19 mouse cellular contexts compared by ENCODE assay signal in genomic region chr4:142441045-142441444, GRCm38 (mm10).
DNase-seq lines count a peak whose midpoint lies in the region; ATAC-seq and TF ChIP-seq lines count a peak whose summit lies in the region.
"Had no signal": no experiment of that assay in that cellular context is flagged by ENCODE, and none has a peak within 500 bp of the region (broad histone marks: within the 10 kb centered on the region; RNA-seq: fewer than 3 reads in every experiment).

No protein-coding gene starts in this region.

- H3K9ac ChIP-seq in lung, postnatal 0 days (replicated peaks; ENCODE audit: low read depth), result no peak overlapping the region
- H3K9ac ChIP-seq: embryonic facial prominence, embryonic 15.5 days; forebrain, embryonic 13.5 days; limb, embryonic 15.5 days; midbrain, embryonic 13.5 days had no signal

- intact Hi-C loops in gastrocnemius, adult 2 months (cut with DNase I), result no loop called here
- intact Hi-C loops in left cerebral cortex, postnatal 36 days (cut with DNase I), result no loop called here

- no peak overlapping the region for H3K27ac ChIP-seq in gastrocnemius, adult 2 months
- H3K27ac ChIP-seq in lung, postnatal 0 days (ENCODE audit: low read length), result no peak overlapping the region
- H3K27ac ChIP-seq: embryonic facial prominence, embryonic 15.5 days; forebrain, embryonic 13.5 days; limb, embryonic 15.5 days; macrophage; midbrain, embryonic 13.5 days had no signal

- no peaks in the 10 kb centered on the region for H3K27me3 ChIP-seq in lung, postnatal 0 days (replicated peaks; ENCODE audit: insufficient read depth, low read length)
- H3K27me3 ChIP-seq: embryonic facial prominence, embryonic 15.5 days; forebrain, embryonic 13.5 days; limb, embryonic 15.5 days; midbrain, embryonic 13.5 days; Patski had no signal

- no peaks in the 10 kb centered on the region for H3K36me3 ChIP-seq in lung, postnatal 0 days (ENCODE audit: insufficient read depth, low read length)
- H3K36me3 ChIP-seq: embryonic facial prominence, embryonic 15.5 days; limb, embryonic 15.5 days; midbrain, embryonic 13.5 days had no signal

- WGBS in lung, postnatal 0 days, result 64% methylated on average over 11 of the region's 11 CpGs

- no peak for TF ChIP-seq EP300 in lung, postnatal 0 days (IDR thresholded peaks at IDR 0.05)

- no peaks in the 10 kb centered on the region for H3K4me1 ChIP-seq in lung, postnatal 0 days (ENCODE audit: insufficient read depth, low read depth, low read length)

- ATAC-seq in lung, postnatal 0 days, result no peak
- ATAC-seq in granulocyte monocyte progenitor cell, adult 5-6 weeks (replicated peaks; ENCODE audit: poor library complexity, severe bottlenecking), result no peak
- ATAC-seq: forebrain, embryonic 13.5 days; midbrain, embryonic 13.5 days; Patski had no signal

- H3K9me3 ChIP-seq in lung, postnatal 0 days (ENCODE audit: low read length), result no peaks in the 10 kb centered on the region
- H3K9me3 ChIP-seq: embryonic facial prominence, embryonic 15.5 days; forebrain, embryonic 13.5 days; limb, embryonic 15.5 days; midbrain, embryonic 13.5 days had no signal

- no peak overlapping the region for H3K4me3 ChIP-seq in gastrocnemius, adult 2 months
- no peak overlapping the region for H3K4me3 ChIP-seq in lung, postnatal 0 days (ENCODE audit: low read depth, low read length)
- H3K4me3 ChIP-seq: embryonic facial prominence, embryonic 15.5 days; forebrain, embryonic 13.5 days; limb, embryonic 15.5 days; midbrain, embryonic 13.5 days had no signal

- peak; percentile 22 for DNase-seq in gastrocnemius, adult 2 months
- DNase-seq in gastrocnemius, postnatal 4 days (ENCODE audit: low spot score in 2 of 2), result no peak
- peak; percentile 37 for DNase-seq in testis, postnatal 14 days (ENCODE audit: low spot score)
- no peak for DNase-seq in testis, postnatal 10 days (ENCODE audit: low spot score)
- DNase-seq in lung, postnatal 0 days (ENCODE audit: low spot score), result peak; percentile 36
- no peak for DNase-seq in right cerebral cortex, postnatal 25 days
- DNase-seq in left cerebral cortex, postnatal 36 days (ENCODE audit: low spot score in 2 of 2), result no peak
- DNase-seq: cerebellum, adult 11 months; kidney, adult 11 months; right cerebral cortex, adult 18-20 months; thymus, adult 18-20 months had no signal

- no peak for TF ChIP-seq CTCF in gastrocnemius, adult 2 months (IDR thresholded peaks at IDR 0.05)
- TF ChIP-seq CTCF in lung, postnatal 0 days (IDR thresholded peaks at IDR 0.05), result no peak

- no peak overlapping the region for H3K4me2 ChIP-seq in lung, postnatal 0 days (replicated peaks; ENCODE audit: low read depth, low read length)
- H3K4me2 ChIP-seq: embryonic facial prominence, embryonic 15.5 days; forebrain, embryonic 13.5 days; heart, embryonic 11.5 days; limb, embryonic 15.5 days; midbrain, embryonic 13.5 days had no signal

Comparison
In these comparisons a context has a peak if more than half of its experiments do, and no peak if none do; other contexts are left out.
1. DNase-seq: peak in gastrocnemius, adult 2 months (single experiment), testis, postnatal 14 days (single experiment) and lung, postnatal 0 days (single experiment); none in gastrocnemius, postnatal 4 days (0 of 2), testis, postnatal 10 days (single experiment), right cerebral cortex, postnatal 25 days (single experiment) and left cerebral cortex, postnatal 36 days (0 of 2).